Mouse (Mus musculus) heart, postnatal 25 days (tissue): ENCODE results near the gene Sf1. TPM values are rescaled to one million over a fixed set of nuclear protein-coding genes. Genes with fewer than 3 reads are reported as not detected.
A peak's percentile ranks its signal among the peaks of the same experiment; 100 is the strongest.

ENCODE experiments used
- DNase-seq: peaks from one replicate; pipeline ENCODE4 v3.0.0; 2022; ENCODE audit warnings: low spot score
- intact Hi-C: fragments of 180-260 bp; cut with DNase I; formaldehyde crosslinking; loops from one replicate; pipeline ENCODE4 v1.15.1; 2025
- total RNA-seq, 2 experiments: library from RNA; stranded (reverse); gene quantifications; 2 replicates each; pipeline ENCODE4 v1.2.3; 2021

The Sf1 gene
- total RNA-seq, 2 experiments from 2014 or later: 76.1 to 88.8 TPM

DNA sequence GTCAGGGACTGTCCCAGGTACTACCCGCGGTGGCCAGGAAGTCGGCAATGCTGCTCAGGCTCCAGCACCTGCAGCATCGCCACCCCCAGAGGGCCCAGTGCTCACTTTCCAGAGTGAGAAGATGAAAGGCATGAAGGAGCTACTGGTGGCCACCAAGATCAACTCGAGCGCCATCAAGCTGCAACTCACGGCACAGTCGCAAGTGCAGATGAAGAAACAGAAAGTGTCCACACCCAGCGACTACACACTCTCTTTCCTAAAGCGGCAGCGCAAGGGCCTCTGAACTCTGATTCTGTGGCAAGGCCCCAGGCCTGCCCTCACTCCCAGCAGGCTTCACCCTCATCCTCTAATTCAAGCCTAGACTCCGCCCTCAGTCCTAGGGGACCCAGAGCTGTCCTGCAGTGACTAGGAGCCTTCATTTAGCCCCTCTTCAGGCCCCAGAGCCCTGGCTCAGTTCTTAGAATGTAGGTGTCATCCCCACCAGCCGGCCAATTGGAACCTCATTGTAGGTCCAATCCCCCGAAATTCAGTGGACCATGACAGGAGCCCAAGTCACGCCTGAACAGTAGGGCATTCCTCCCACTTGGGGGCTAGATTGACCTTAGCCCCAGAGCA, 23.5 kb upstream of the Sf1 start:
- intact Hi-C loops: loop anchor here (2.0 to 10.0 kb wide), 3 partner anchors 23 to 255 kb away; partner anchors contain the start of genes Cdca5, Gm28374, Sf1 and Snx15
- DNase-seq: peak; percentile 60

- intact Hi-C loops: loop anchor here (2.0 kb wide), 1 partner anchor 22 kb away; the partner anchor contains the start of gene Sf1
Measured at GRCm38 (mm10) chr19:6340524-6341452, 22.7 kb upstream of the Sf1 start, which contains the start of gene Map4k2. Map4k2 (plus strand) TSS chr19:6341135.

DNA sequence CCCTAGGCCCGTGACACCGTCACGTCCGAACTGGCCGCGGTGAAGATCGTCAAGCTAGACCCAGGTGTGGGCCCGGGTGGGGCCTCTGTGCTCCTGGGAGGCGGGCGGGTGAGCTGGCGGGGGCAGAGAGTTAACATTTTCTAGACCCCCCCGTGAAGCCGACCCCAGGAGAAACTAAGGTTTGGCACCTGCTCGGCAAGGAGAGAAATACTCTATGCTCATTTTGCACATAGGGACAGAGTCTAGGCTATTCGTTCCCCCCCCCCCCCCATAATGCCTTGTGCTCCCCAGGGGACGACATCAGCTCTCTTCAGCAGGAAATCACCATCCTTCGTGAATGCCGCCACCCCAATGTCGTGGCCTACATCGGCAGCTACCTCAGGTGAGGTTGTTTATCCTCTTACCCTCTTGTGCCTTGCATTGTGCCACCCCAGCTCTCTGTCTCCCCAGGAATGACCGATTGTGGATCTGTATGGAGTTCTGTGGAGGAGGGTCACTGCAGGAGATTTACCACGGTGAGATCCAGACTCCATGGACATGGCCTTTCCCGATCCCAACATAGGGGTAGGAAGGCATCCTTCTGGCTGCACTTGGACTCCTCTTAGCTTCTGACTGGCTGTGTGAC, 21.9 kb upstream of the Sf1 start:
- intact Hi-C loops: loop anchor here (2.0 kb wide), 1 partner anchor 21 kb away; the partner anchor contains the start of gene Sf1

More at GRCm38 (mm10) chr19:6340524-6341452, 22.7 kb upstream of the Sf1 start, which contains the start of gene Map4k2:
- peak; percentile 73 for DNase-seq

DNA sequence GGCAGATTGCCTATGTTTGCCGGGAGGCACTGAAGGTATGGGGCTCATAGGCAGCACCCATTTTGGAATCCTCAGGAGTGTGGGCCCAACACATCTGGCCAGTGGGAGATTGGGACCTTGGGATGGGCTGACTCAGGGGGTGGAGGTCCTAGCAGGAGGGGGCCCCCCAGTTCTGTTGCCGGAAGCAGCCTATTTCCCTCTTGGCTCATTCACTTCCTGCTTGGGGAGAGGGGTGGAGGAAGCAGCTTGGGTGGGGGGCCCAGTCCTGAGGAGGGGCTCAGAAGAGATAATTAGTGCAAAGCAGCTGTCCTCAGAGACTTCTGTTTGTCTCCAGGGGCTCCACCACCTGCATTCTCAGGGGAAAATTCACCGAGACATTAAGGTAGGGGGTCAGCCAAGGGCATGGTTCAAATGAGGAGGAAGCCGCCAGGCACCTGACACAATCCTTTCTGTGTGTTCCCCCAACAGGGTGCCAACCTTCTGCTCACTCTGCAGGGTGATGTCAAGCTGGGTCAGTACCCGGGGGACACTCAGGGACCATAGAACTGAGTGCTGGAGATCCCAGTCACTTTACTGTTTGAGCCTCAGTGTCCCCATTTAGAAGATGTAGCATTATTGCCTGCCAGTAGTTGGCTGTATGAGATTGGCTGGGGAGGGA, 21.1 kb upstream of the Sf1 start:
- DNase-seq: no peak
- intact Hi-C loops: no loop called here

More for the DNA sequence above, 21.9 kb upstream of the Sf1 start:
- no peak for DNase-seq

DNA sequence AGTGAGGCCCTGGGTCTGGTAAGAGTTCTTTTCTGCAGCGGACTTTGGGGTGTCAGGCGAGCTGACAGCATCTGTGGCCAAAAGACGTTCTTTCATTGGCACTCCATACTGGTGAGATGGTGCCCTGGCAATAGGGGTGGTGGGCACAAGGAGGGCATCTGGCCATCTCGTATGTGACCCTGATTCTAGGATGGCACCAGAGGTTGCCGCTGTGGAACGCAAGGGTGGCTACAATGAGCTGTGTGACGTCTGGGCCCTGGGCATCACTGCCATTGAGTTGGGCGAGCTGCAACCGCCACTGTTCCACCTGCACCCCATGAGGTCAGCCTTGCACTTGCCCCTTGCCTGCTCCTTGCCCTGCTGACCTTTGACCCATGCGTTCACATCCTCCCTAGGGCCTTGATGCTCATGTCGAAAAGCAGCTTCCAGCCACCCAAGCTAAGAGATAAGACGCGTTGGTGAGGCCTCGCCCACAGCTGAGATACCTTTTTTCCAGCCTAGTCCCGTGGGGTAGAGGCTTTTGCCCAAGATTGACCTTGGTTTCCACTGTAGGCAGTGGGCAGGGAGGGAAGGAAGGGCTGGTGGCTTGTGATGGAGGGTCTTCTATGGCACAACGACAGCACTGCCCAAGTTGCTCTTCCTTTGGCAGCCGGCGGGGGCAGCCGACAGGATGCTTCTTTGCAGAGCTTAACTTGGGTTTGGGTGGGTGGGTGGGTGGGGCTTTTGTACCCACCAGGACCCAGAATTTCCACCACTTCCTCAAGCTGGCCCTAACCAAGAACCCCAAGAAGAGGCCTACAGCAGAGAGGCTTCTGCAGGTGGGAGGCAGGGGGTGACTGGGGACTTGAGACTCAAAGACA, 20.2 kb upstream of the Sf1 start:
- intact Hi-C loops: no loop called here
- DNase-seq: no peak

DNA sequence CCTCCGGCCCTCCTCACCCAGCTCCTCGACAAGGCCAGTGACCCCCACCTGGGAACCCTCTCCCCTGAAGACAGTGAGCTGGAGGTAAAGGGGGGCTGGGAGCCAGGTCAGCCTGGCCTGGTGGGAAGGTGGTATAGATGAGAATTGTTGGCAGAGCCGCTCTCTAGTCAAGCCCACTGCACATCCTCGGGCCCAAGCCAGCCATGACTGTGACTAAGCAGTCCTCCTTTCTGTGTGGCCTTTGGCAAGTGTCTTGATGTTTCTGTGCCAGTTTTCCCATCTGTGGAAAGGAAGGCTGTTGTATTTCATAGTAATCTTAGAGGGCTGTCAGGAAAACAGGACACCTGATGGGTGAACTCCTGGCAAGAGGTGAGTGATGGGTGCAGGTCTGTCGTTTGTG, 19.5 kb upstream of the Sf1 start:
- intact Hi-C loops: no loop called here
- DNase-seq: no peak

- no peak for DNase-seq
- intact Hi-C loops: no loop called here
Measured at GRCm38 (mm10) chr19:6346023-6346422, 17.5 kb upstream of the Sf1 start.

DNA sequence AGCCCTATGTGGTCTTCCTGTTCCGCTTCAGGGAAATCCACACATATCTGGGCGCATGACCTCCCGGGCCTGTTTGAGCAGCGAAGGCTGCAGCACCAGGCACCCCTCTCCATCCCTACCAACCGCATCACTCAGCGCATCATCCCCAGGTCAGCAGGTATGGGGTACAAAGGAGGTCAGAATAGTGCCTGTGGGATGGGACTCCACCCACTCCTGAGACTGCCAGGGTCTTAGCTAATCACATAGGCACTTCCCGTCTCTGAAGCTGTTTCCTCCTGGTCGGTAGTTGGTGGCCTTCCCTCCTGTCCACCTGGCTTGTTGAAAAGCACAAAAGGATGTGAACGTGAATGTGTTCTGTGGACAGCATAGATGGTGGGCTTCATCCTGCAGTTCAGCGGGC, 16.8 kb upstream of the Sf1 start:
- no peak for DNase-seq
- intact Hi-C loops: no loop called here

- DNase-seq: no peak
- intact Hi-C loops: no loop called here
Measured at GRCm38 (mm10) chr19:6347615-6348014, 15.9 kb upstream of the Sf1 start.

- DNase-seq: no peak
- intact Hi-C loops: no loop called here
Measured at GRCm38 (mm10) chr19:6348717-6349116, 14.8 kb upstream of the Sf1 start.

DNA sequence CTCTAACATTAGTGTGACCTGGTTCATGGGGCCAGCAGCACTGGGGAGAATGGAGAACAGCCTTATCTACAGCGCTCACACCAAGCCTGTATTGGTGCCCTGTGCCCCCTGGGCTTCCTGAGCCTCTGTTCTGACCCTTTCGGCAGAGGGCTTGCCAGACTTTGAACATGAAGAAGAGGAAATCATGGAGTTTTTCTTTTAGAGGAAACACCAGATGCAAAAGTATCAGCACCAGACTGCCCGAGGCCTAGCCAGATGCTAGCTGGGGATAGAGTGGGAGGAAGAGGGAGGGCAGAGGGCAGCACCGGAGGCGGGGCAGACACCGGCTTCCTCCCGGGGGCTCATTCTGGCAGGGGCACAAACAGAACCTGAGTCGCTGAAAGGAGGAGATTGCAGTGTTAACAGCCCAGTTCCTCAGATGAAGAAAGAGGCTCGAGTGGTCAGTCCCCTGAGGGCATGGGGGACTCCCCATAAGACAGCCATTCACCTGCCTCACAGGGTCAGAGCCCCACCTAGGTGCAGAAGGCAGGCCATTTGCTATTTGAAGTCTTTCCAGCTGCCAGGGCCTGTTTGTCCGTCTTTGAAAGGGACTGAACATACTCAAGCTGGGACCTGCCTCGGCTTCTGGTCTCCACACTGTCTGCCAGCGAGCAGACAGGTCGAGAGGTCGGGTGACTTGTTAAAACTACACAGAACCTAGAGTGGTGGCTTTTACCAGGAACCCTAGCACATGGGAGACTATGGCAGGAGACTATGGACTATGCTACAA, 14.1 kb upstream of the Sf1 start:
- no peak for DNase-seq
- intact Hi-C loops: no loop called here

DNA sequence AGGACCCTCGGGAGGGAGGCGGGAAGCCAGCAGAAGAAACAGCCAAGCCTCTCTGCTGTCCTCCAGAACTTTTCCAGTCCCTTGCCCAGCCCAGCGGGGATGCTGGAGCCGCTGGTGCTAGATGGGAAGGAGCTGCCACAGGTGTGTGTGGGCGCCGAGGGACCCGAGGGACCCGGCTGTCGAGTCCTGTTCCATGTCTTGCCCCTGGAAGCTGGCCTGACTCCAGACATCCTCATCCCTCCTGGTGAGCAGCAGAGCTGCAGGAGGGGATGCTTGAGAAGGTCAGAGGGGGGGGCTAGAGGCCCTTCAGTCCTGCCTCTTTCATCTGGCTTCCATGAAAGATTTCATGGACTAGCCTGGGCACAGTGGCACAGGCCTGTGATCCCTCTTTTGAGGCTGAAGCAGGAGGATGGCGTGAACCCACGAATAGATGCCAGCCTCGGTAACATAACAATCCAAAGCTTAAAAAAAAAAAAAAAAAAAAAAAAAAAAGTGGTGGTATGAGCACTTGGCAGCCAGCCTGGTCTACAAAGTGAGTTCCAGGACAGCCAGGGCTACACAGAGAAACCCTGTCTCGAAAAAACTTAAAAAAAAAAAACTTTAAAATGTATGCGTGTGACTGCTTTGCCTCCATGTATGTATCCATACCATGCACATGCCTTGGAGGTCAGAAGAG, 11.9 kb upstream of the Sf1 start:
- intact Hi-C loops: no loop called here
- no peak for DNase-seq

DNA sequence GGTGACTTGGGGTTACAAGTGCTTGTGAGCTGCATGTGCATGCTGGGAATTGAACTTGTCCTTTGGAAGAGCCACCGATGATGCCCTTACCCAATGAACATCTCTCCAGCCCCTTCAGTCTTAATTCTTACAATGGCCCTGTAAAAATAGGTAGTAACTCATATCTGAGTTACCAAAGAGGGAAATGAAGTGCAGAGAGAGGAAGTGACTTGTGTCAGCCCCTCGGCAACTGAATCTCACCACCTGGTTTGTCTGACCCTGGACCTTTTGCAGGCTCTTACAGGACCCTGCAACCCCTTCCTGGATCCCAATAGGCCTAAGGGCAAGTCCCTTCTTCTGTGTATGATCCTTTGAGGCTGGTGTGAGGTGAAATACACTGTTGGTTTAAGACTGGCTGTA, 11.4 kb upstream of the Sf1 start:
- intact Hi-C loops: no loop called here
- no peak for DNase-seq

DNA sequence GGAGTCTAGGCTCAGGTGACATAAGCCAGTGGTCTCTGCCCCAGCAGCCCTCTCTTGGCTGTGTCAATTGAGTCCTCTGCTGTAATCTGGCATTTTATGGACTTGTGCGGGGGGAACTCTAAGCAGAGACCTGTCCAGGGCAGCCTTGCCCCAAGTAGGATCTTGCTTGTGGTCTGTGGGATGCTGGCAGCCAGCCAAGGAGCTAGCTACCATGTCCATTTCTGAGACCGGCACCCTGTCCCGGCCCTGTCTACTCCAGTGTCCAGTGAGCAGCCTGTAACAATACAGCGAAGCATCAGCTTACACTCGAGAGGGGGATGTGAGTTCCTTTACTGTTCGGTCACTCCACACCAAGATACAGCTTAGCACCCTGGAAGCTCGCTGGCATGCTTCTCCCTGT, 9.5 kb upstream of the Sf1 start:
- intact Hi-C loops: no loop called here
- DNase-seq: no peak

DNA sequence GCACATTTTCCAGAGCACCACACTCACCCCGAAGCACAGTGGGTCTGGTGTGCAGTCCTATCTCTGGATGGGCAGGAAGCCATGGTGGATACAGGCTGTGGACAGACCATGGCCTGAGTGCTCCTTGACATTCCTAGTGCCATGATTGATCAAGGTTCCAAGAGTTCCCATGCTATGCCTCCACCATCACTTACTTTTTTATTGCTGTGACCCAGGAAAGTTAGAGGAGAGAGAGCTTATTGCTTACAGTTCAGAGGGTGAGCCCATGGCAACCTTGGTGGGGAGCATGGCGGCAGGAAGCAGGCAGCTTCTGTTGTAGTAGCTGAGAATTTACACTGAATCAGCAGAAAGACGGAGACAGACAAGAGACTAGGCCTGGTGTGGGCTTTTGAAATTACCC, 2.2 kb upstream of the Sf1 start:
- intact Hi-C loops: no loop called here
- no peak for DNase-seq

DNA sequence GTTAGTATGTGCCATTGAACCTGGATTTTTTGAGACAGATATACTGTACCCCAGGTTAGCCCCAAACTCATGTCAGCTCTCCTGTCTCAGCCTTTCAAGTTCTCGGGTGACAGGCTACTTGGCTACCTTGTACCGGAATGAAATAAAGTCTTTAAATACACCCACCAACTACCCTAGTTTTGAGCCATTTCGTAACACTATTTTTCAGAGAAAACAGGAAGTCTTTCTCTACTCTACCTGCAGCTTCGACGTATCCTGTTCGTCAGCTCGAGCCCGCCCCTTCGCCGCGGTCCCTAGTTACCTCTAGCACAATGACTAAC, 439 bp upstream of the Sf1 start:
- intact Hi-C loops: loop anchor here (2.0 kb wide), 1 partner anchor 22 kb away; the partner anchor contains the start of gene Map4k2
- DNase-seq: no peak

- peak; percentile 83 for DNase-seq
- intact Hi-C loops: no loop called here
Measured at GRCm38 (mm10) chr19:6364317-6364725, 831 bp downstream of the Sf1 start.

DNA sequence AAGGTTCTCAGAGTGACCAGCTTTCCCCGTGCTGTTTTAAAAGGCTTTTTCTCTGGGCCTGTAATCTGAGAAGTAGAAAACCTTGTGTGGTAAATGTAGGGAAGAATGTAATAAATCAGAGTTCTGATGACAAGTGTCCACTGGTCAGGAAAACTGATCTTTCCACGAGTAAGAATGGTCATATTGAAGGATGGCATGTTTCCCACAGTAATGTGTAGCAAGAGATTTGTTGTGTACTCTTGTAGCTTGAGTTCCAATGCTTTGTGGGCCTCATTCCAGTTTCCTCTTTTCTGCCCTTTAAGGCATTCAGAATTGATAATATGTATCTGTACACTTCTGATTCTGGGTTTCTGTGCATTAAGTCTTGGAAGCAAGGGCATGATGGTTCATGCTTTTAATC, 1.4 kb downstream of the Sf1 start:
- intact Hi-C loops: no loop called here
- DNase-seq: no peak
